Mouse (Mus musculus): ENCODE measurements around the gene Tlx2. TPM values are rescaled to one million over a fixed set of nuclear protein-coding genes. Genes with fewer than 3 reads are reported as not detected.

Gene Tlx2
- polyA plus RNA-seq, 1 experiment = 0.06 TPM

GRCm38 (mm10) chr6:83033249-83034185 lies 36.6 kb downstream of the Tlx2 start, which contains the start of the genes Dok1 and Loxl3:
TSS of gene Dok1 (minus strand) at chr6:83033471.
TSS of gene Loxl3 (plus strand) at chr6:83034173.
- peaks cover 29% of the 10 kb centered on the region for H3K79me2 ChIP-seq (ENCODE audit: control insufficient read depth, insufficient read depth)
- H3K4me2 ChIP-seq (ENCODE audit: low read depth) = peak within 1 kb of the TSS; percentile 97
- TF ChIP-seq POLR2A (IDR thresholded peaks at IDR 0.05; ENCODE audit: insufficient read length, low read depth) (peak; percentile 58), POLR2AphosphoS2 (IDR thresholded peaks at IDR 0.05; ENCODE audit: insufficient read length, low read depth) (peak; percentile 57), CEBPB (IDR thresholded peaks at IDR 0.05; ENCODE audit: insufficient read depth, poor library complexity, severe bottlenecking) (no peak)
- H3K36me3 ChIP-seq (ENCODE audit: control insufficient read depth, insufficient read depth) = no peaks in the 10 kb centered on the region
- H3ac ChIP-seq (ENCODE audit: control insufficient read depth, insufficient read length) = peak within 1 kb of the TSS; percentile 68
- H3K27me3 ChIP-seq (ENCODE audit: control insufficient read depth, insufficient read depth, insufficient read length) = no peaks in the 10 kb centered on the region
- peak within 1 kb of the TSS; percentile 98 for H3K4me3 ChIP-seq

- H3K4me2 ChIP-seq (ENCODE audit: low read depth) = peak overlapping the region; percentile 72
- no peaks in the 10 kb centered on the region for H3K36me3 ChIP-seq (ENCODE audit: control insufficient read depth, insufficient read depth)
- H3K79me2 ChIP-seq (ENCODE audit: control insufficient read depth, insufficient read depth) = peaks cover 29% of the 10 kb centered on the region
- H3K4me3 ChIP-seq = peak overlapping the region; percentile 98
- no peaks in the 10 kb centered on the region for H3K27me3 ChIP-seq (ENCODE audit: control insufficient read depth, insufficient read depth, insufficient read length)
- no peak for TF ChIP-seq POLR2AphosphoS2 (IDR thresholded peaks at IDR 0.05; ENCODE audit: insufficient read length, low read depth)
- peak; percentile 25 for TF ChIP-seq POLR2A (IDR thresholded peaks at IDR 0.05; ENCODE audit: insufficient read length, low read depth)
- no peak for TF ChIP-seq USF1 (IDR thresholded peaks at IDR 0.05; ENCODE audit: low read depth)
- peak in 1 of 3 experiments; percentile 65 for TF ChIP-seq MYOG (IDR thresholded peaks at IDR 0.05; ENCODE audit: control insufficient read depth in 1 of 3, insufficient read depth in 1 of 3, insufficient read length in 2 of 3, low read depth in 2 of 3)
- TF ChIP-seq E2F4 (IDR thresholded peaks at IDR 0.05; ENCODE audit: insufficient read depth) = no peak
- TF ChIP-seq SRF (IDR thresholded peaks at IDR 0.05; ENCODE audit: control insufficient read depth, insufficient read length, low read depth) = peak; percentile 13
- TF ChIP-seq MYOD1 (IDR thresholded peaks at IDR 0.05; ENCODE audit: control insufficient read depth in 1 of 3, insufficient read length in 2 of 3, low read depth in 2 of 3) = peak in 2 of 3 experiments; percentile 65 to 69
- no peak for TF ChIP-seq TCF12 (IDR thresholded peaks at IDR 0.05; ENCODE audit: insufficient read depth, poor library complexity, severe bottlenecking)
- no peak for TF ChIP-seq CEBPB (IDR thresholded peaks at IDR 0.05; ENCODE audit: insufficient read depth, poor library complexity, severe bottlenecking)
- TF ChIP-seq TCF3 (IDR thresholded peaks at IDR 0.05; ENCODE audit: insufficient read length, low read depth) = no peak
- H3ac ChIP-seq (ENCODE audit: control insufficient read depth, insufficient read length) = peak overlapping the region; percentile 68
These were observed 37.3 kb downstream of the Tlx2 start for GRCm38 (mm10) chr6:83032769-83033191.

- no peaks in the 10 kb centered on the region for H3K36me3 ChIP-seq (ENCODE audit: control insufficient read depth, insufficient read depth)
- H3K4me2 ChIP-seq (ENCODE audit: low read depth) = peak overlapping the region; percentile 72
- peak overlapping the region; percentile 98 for H3K4me3 ChIP-seq
- H3K79me2 ChIP-seq (ENCODE audit: control insufficient read depth, insufficient read depth) = peaks cover 29% of the 10 kb centered on the region
- H3K27me3 ChIP-seq (ENCODE audit: control insufficient read depth, insufficient read depth, insufficient read length) = no peaks in the 10 kb centered on the region
- peak overlapping the region; percentile 68 for H3ac ChIP-seq (ENCODE audit: control insufficient read depth, insufficient read length)
- no peak for TF ChIP-seq MYOD1 (IDR thresholded peaks at IDR 0.05; ENCODE audit: control insufficient read depth in 1 of 3, insufficient read length in 2 of 3, low read depth in 2 of 3)
- TF ChIP-seq E2F4 (IDR thresholded peaks at IDR 0.05; ENCODE audit: insufficient read depth) = no peak
- TF ChIP-seq POLR2A (IDR thresholded peaks at IDR 0.05; ENCODE audit: insufficient read length, low read depth) = no peak
- TF ChIP-seq REST (IDR thresholded peaks at IDR 0.05; ENCODE audit: insufficient read depth, insufficient read length) = no peak
- TF ChIP-seq CEBPB (IDR thresholded peaks at IDR 0.05; ENCODE audit: insufficient read depth, poor library complexity, severe bottlenecking) = no peak
- TF ChIP-seq MAX (IDR thresholded peaks at IDR 0.05; ENCODE audit: low read depth) = no peak
- no peak for TF ChIP-seq USF1 (IDR thresholded peaks at IDR 0.05; ENCODE audit: low read depth)
- TF ChIP-seq MYOG (IDR thresholded peaks at IDR 0.05; ENCODE audit: control insufficient read depth in 1 of 3, insufficient read depth in 1 of 3, insufficient read length in 2 of 3, low read depth in 2 of 3) = no peak
- no peak for TF ChIP-seq TCF3 (IDR thresholded peaks at IDR 0.05; ENCODE audit: insufficient read length, low read depth)
- no peak for TF ChIP-seq POLR2AphosphoS2 (IDR thresholded peaks at IDR 0.05; ENCODE audit: insufficient read length, low read depth)
- no peak for TF ChIP-seq SRF (IDR thresholded peaks at IDR 0.05; ENCODE audit: control insufficient read depth, insufficient read length, low read depth)
- TF ChIP-seq TCF12 (IDR thresholded peaks at IDR 0.05; ENCODE audit: insufficient read depth, poor library complexity, severe bottlenecking) = no peak
These were observed 38.0 kb downstream of the Tlx2 start for GRCm38 (mm10) chr6:83031921-83032590.

- no peaks in the 10 kb centered on the region for H3K36me3 ChIP-seq (ENCODE audit: control insufficient read depth, insufficient read depth)
- no peaks in the 10 kb centered on the region for H3K27me3 ChIP-seq (ENCODE audit: control insufficient read depth, insufficient read depth, insufficient read length)
- no peak for TF ChIP-seq USF1 (IDR thresholded peaks at IDR 0.05; ENCODE audit: low read depth)
- TF ChIP-seq E2F4 (IDR thresholded peaks at IDR 0.05; ENCODE audit: insufficient read depth) = no peak
- TF ChIP-seq TCF3 (IDR thresholded peaks at IDR 0.05; ENCODE audit: insufficient read length, low read depth) = no peak
- no peak for TF ChIP-seq TCF12 (IDR thresholded peaks at IDR 0.05; ENCODE audit: insufficient read depth, poor library complexity, severe bottlenecking)
- no peak for TF ChIP-seq POLR2A (IDR thresholded peaks at IDR 0.05; ENCODE audit: insufficient read length, low read depth)
- no peak for TF ChIP-seq MYOD1 (IDR thresholded peaks at IDR 0.05; ENCODE audit: control insufficient read depth in 1 of 3, insufficient read length in 2 of 3, low read depth in 2 of 3)
- TF ChIP-seq MAX (IDR thresholded peaks at IDR 0.05; ENCODE audit: low read depth) = no peak
- no peak for TF ChIP-seq CEBPB (IDR thresholded peaks at IDR 0.05; ENCODE audit: insufficient read depth, poor library complexity, severe bottlenecking)
- TF ChIP-seq MYOG (IDR thresholded peaks at IDR 0.05; ENCODE audit: control insufficient read depth in 1 of 3, insufficient read depth in 1 of 3, insufficient read length in 2 of 3, low read depth in 2 of 3) = no peak
- TF ChIP-seq POLR2AphosphoS2 (IDR thresholded peaks at IDR 0.05; ENCODE audit: insufficient read length, low read depth) = no peak
- H3K4me2 ChIP-seq (ENCODE audit: low read depth) = no peak overlapping the region
- H3K4me3 ChIP-seq = peak overlapping the region; percentile 98
- H3ac ChIP-seq (ENCODE audit: control insufficient read depth, insufficient read length) = no peak overlapping the region
- peaks cover 29% of the 10 kb centered on the region for H3K79me2 ChIP-seq (ENCODE audit: control insufficient read depth, insufficient read depth)
These were observed 39.0 kb downstream of the Tlx2 start for GRCm38 (mm10) chr6:83031111-83031510.
